Mouse (Mus musculus) layer of hippocampus, adult 2 months (tissue): ENCODE measurements around the gene Pkn1. TPM values are rescaled to one million over a fixed set of nuclear protein-coding genes. Genes with fewer than 3 reads are reported as not detected.
A peak's percentile ranks its signal among the peaks of the same experiment; 100 is the strongest.

Experiments
- DNase-seq, 2 experiments: peaks; one replicate each; pipeline ENCODE4 v3.0.0; 2022; ENCODE audit warnings: low spot score in 2 of 2
- H3K27ac ChIP-seq: fragments of 200-600 bp; 2 replicates; pipeline ENCODE4 v1.8.1; 2022
- H3K4me3 ChIP-seq: fragments of 200-600 bp; 2 replicates; pipeline ENCODE4 v1.8.1; 2022; ENCODE audit warnings: mild to moderate bottlenecking
- CTCF ChIP-seq: fragments of 200-600 bp; conservative IDR thresholded peaks from 2 replicates; pipeline ENCODE4 v1.8.1; 2022; ENCODE audit warnings: antibody characterized with exemption, mild to moderate bottlenecking, moderate library complexity
- total RNA-seq, 2 experiments: library from RNA; stranded (reverse); gene quantifications; 2 replicates each; pipeline ENCODE4 v1.2.3; 2021

Gene Pkn1
- total RNA-seq, 2 experiments from 2014 or later, result 47.9 to 56.8 TPM

DNA sequence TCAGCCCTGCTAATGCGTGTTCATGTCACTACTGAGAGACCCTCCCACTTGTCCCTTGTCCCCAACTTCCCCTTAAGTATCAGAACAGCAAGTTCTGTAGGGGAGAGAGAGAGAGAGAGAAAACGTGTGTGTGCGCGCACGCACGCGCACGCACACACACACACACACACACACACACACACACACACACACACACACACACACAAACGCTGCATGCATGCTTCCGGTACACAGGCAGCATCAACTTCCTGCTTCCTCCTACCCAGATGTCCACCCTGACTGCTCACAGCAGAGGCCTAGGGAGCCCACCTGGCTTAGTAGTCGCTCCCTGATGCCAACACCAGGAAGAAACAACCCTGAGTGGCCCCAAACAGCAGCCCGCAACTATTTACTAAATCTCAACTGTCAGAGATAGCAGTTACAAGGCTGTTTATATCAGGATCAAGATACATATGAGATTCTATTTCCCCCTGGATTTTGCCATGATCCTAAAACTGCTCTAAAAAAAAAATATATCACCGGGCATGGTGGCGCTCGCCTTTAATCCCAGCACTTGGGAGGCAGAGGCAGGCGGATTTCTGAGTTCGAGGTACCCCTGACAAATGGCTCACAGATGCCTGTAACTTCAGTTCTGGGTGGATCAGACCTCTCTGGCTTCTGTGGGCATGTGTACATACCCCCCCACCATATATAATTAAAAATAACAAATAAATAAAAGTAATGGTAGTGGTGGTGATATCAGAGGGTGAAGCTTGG lies 3.5 kb downstream of the Pkn1 start:
- no peak overlapping the region for H3K27ac ChIP-seq
- TF ChIP-seq CTCF, result no peak
- no peak overlapping the region for H3K4me3 ChIP-seq
- no peak for DNase-seq

DNA sequence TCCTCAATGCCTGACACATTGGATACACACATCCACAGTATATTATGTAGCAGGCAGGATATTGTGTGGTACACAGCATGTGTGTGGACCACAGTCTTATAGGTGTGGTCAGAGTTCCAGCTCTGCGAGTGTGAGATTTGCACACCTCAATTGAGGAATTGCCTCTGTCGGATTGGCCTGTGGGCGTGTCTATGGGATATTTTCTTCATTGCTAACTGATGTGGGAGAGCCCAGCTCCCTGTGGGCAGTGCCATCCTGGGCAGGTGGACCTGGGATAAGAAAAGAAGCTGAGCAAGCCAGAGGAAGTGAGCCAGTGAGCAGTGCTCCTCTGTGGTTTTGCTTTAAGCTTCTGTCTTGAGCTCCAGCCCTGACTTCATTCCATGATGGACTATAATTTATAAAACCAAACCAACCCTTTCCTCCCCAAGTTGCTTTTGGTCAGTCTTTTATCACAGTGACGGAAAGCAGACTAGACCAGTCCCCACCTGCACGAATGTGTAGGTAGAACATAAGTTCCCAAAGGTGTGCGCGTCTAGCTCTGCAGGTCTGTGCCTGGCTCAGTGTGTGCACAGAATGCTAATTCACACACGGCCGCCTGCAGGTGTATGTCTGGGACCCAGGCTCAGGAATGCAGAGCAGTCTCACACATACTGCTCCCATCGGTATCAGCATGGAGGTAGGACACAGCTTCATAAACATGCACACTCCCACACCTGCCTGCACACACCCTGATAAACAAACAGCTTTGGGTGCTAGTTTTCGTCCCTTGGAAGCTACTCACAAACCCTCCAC lies 4.4 kb downstream of the Pkn1 start:
- DNase-seq, result no peak
- Histone ChIP-seq H3K27ac (peak overlapping the region; percentile 57; the same call in 1 of the 2 replicates), H3K4me3 (no peak overlapping the region)
- no peak for TF ChIP-seq CTCF

DNA sequence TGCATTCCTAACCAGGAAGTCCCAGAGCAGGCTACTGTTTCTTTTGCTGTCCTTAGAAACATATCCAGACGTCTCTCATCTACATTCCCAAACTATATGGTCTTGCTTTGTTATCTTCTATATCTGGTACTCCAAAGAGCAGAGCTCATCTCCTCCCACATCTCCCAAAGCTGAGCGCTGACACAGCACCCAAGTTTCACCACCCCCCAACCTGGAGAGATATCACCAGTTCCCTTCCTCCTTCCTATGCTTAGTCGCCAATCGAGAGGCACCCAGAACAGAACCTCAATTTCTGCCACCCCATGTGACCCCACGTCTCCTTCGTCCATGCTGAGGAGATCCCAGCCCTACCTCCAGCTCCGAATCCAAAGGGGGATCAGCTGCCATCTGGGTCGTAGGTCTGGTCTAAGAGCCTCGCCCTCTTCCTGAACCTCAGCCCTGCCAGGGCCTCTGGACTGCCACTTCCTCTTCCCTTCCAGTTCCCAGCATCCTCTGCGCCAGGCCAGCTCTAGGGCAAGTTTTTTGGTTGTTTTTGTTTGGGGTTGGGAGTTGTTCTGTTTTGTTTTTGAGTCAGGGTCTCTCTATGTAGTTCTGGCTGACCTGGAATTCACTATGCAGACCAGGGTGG lies 5.3 kb downstream of the Pkn1 start:
- no peak for DNase-seq
- no peak for TF ChIP-seq CTCF
- Histone ChIP-seq H3K4me3 (no peak overlapping the region), H3K27ac (peak overlapping the region; percentile 57)

DNA sequence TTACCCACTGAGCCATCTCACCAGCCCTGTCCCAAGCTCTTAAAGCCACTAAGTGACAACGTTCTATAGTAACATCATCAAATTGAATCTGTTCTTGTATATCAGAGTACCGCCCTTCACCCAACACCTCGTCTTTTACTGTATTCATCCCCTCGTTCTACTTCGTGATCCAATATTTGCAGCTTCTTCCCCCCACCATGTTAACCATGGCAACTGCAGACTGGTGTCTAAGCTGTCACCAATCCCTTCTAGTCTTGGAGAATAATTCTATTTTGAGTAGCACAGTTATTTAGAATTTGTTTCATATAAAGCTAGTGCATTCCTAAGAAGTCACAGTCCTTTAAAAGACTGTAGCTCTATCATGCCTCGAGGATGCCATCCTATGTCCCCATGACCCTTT lies 9.7 kb downstream of the Pkn1 start:
- DNase-seq, result no peak
- peak overlapping the region; percentile 46 for H3K27ac ChIP-seq
- H3K4me3 ChIP-seq, result no peak overlapping the region
- TF ChIP-seq CTCF, result no peak

DNA sequence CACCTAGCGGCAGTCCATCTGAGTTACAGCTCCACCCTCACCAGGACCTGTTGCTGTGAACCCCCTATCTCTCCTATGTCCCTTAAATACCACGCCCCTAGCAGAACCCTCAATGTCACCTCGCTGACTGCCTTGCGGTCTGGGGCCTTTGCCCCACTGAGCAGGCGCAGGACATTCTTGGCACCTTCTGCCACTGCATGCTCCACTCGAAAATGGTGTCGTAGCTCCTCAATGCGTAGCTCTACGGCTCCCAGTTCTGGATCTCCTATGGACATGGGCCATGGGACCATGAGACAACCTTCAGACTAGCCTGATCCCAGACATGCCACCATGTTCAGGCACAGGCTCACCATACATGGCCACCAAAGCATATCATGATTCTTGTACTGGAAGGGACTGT lies 14.5 kb downstream of the Pkn1 start:
- Histone ChIP-seq H3K27ac (no peak overlapping the region), H3K4me3 (no peak overlapping the region)
- DNase-seq, result no peak
- no peak for TF ChIP-seq CTCF

DNA sequence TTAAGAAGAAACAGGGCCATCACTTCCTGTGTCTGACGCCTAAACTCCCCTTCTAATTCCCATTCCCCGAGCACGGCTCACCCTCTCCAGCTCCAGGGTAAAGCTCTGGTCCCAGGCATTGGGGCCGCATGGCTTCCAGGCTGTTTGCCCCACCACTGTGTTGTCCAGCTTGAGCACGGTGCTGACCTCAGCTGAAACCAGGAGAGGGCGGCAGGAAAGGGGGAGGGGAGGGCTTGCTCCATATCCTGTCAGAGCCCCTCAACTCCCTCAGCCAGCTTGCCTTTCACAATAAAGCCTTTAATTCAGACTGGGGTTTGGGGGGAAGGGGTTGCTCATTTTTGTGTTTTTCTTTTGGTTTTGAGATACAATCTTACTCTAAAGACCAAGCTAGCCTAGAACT lies 17.9 kb downstream of the Pkn1 start:
- no peak for DNase-seq
- no peak for TF ChIP-seq CTCF
- H3K4me3 ChIP-seq, result no peak overlapping the region
- H3K27ac ChIP-seq, result peak overlapping the region; percentile 82; the same call in 1 of the 2 replicates

DNA sequence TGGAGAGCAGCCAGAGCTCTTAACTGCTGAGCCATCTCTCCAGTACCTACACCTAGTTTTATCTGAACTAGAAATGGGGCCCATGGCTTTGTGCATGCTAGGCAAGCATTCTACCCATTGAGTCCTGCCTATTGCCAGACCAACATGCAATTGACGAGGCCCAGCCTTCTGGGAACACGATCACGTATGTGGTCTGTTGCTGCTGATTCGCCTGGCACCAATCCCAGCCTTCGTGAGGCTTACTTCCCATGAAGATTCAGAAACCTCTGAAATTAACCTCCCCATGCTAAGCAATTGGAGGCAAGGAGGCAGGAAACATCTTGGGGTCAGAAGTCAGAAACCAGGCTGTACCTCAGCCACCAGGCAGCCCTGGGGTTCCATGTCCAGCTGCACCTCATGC lies 18.4 kb downstream of the Pkn1 start:
- DNase-seq, result no peak
- H3K4me3 ChIP-seq, result no peak overlapping the region
- peak overlapping the region; percentile 82; the same call in 1 of the 2 replicates for H3K27ac ChIP-seq
- no peak for TF ChIP-seq CTCF

DNA sequence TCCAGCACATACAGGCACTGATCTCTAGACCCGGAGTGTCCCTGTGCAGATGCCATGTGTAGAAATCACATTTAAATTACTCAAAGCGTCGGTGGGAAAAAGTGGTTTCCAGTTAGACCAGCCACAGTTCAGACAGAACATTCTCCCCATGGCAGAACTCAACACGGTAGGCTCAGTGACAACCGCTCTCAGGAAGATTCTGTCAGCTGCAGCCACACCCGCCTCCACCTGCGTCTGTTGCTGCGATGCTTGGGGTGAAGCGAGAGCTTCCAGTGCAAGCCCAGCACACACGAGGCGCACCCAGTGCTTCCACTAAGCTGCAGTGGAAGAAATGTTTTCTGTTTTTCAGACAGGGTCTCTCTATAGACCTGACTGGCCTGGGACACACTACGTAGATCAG lies 19.1 kb downstream of the Pkn1 start:
- no peak for TF ChIP-seq CTCF
- H3K4me3 ChIP-seq, result no peak overlapping the region
- DNase-seq, result no peak
- H3K27ac ChIP-seq, result peak overlapping the region; percentile 82

DNA sequence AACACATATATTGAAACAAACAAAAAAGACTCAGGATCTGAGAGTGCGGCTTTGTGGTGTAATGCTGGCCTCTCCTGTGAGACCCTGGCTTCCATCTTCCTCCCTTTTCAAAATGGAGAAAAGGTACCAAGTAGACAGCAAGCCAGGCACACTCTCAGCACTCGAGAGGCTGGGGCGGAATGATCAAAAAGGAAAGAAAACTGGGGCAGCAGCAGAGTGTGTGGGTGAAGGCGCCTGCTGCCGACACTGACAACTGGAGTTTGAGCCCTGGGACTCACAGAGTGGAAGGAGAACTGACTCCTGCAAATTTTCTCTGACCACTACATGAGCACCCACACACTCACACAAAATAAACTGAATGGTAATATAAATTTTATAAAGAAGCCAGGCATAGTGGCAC lies 24.5 kb downstream of the Pkn1 start:
- Histone ChIP-seq H3K27ac (peak overlapping the region; percentile 49), H3K4me3 (no peak overlapping the region)
- DNase-seq, result no peak
- TF ChIP-seq CTCF, result no peak

DNA sequence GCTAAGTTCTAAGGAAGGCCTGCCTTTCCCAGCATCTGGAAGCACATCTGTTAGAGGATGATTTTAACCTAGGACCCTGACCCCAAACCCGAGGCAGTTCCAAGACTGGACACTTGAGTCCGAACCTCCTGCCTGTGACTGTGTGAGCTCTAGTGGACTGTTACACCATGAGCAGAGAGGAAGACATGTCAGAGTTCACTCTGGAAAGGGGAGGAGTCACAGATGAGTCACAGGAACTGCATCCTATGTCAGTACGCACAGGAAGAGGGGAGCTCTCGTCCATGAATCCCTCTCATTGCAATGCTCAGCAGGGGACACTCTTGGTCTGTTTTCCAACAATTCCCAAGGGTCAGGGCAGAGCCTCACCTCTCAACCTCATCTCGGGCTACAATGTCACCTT lies 26.0 kb downstream of the Pkn1 start:
- DNase-seq, result no peak
- Histone ChIP-seq H3K4me3 (no peak overlapping the region), H3K27ac (no peak overlapping the region)
- TF ChIP-seq CTCF, result no peak

DNA sequence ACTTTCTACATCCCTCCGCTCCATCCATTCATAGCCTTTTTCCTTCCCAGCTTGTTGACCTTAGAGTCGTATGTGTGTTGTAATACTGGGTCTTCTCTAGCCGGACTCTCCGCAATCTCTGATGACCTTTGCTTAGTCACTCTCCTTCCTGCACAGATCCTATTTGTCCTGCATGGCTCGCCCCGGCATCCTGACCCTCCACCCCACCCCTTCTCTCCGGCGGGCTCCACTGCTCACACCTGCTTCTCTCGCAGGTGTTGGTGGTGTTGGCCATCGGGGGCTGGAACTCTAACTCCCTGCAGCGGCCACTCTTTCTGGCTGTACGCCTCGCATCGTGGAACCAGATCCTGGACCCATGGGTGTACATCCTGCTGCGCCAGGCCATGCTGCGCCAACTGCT lies 30.0 kb downstream of the Pkn1 start:
- DNase-seq, result no peak
- Histone ChIP-seq H3K4me3 (no peak overlapping the region), H3K27ac (no peak overlapping the region)
- no peak for TF ChIP-seq CTCF

DNA sequence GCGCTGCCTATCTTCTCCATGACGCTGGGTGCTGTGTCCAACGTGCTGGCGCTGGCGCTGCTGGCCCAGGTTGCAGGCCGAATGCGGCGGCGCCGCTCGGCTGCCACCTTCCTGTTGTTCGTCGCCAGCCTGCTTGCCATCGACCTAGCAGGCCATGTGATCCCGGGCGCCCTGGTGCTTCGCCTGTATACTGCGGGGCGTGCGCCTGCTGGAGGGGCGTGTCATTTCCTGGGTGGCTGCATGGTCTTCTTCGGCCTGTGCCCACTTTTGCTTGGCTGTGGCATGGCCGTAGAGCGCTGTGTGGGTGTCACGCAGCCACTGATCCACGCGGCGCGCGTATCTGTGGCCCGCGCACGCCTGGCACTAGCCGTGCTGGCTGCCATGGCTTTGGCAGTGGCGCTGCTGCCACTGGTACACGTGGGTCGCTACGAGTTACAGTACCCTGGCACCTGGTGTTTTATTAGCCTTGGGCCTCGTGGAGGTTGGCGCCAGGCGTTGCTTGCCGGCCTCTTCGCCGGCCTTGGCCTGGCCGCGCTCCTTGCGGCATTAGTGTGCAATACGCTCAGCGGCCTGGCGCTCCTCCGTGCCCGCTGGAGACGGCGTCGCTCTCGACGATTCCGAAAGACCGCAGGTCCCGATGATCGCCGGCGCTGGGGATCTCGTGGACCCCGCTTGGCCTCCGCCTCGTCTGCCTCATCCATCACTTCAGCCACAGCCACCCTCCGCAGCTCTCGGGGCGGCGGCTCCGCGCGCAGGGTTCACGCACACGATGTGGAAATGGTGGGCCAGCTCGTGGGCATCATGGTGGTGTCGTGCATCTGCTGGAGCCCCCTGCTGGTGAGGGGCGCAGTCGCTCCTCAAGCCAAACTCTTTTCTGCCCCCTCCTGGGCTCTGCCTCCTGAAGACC lies 30.7 kb downstream of the Pkn1 start:
- peak; percentile 87 for TF ChIP-seq CTCF
- DNase-seq, result peak in 1 of 2 experiments; percentile 66
- H3K4me3 ChIP-seq, result peak overlapping the region; percentile 37
- H3K27ac ChIP-seq, result peak overlapping the region; percentile 75
